Mouse (Mus musculus) gastrocnemius, postnatal 36 days (tissue): ENCODE results near the gene Tacc2. TPM values are rescaled to one million over a fixed set of nuclear protein-coding genes. Genes with fewer than 3 reads are reported as not detected.
A peak's percentile ranks its signal among the peaks of the same experiment; 100 is the strongest.
"Not testable (repeated sequence)": the region's sequence is repeated elsewhere in the genome, so short reads cannot be mapped to it uniquely, and the experiment has no call there.

Experiments used
- DNase-seq, 2 experiments: peaks; one replicate each; pipeline ENCODE4 v3.0.0; 2022
- intact Hi-C: fragments of 180-260 bp; cut with DNase I; formaldehyde crosslinking; loops from one replicate; pipeline ENCODE4 v1.15.1; 2025
- total RNA-seq, 2 experiments: library from RNA; stranded (reverse); gene quantifications; 2 replicates each; pipeline ENCODE4 v1.2.3; 2021

Tacc2 gene
- total RNA-seq, 2 experiments from 2014 or later: 495 to 686 TPM

GRCm38 (mm10) chr7:130645332-130645993 lies 68.2 kb downstream of the Tacc2 start:
- peak in 1 of 2 experiments; percentile 54 for DNase-seq
- intact Hi-C loops: no loop called here

GRCm38 (mm10) chr7:130645994-130646761 lies 68.9 kb downstream of the Tacc2 start:
- peak; percentile 71 to 83 for DNase-seq
- intact Hi-C loops: no loop called here

DNA sequence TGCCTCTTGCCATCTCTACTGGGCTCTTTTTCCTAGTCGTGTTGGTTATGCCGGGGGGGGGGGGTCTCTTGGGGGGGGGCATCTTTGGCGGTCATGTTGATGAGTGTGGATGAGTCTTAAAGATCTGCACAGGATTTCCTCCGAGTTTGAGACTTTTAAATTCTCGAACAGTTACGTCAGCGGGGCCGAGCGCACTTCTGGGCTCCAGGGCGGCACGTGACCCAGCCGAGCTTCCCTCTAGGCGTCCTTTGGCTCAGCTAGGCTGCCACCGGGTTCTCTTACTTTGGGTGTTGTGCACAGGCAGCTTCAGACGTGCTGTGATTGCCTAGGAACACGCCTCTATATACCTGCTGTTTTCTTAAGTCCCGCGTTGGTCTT lies 69.5 kb downstream of the Tacc2 start:
- intact Hi-C loops: no loop called here
- peak; percentile 63 to 75 for DNase-seq

GRCm38 (mm10) chr7:130648061-130648460 lies 70.8 kb downstream of the Tacc2 start:
- no peak for DNase-seq
- intact Hi-C loops: no loop called here

DNA sequence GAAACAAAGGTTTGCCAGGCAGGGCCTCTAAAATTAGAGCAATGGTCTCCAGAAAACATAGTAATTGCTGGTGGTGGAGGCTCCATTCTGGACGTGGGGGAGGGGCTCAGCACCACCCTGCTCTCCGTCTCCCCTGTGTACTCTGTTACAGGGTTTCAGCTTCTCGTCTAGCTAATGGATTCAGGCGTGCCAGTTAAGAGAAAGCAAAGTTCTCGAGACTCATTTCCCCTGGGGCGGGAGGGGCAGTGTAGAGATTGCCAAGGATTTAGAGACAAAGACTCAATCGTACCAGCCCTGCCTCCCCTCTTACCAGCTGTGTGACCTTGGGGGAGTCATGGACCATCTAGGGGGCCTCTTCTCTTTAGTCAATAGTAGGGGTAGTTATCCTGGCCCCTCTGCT lies 72.0 kb downstream of the Tacc2 start:
- peak in 1 of 2 experiments; percentile 47 for DNase-seq
- intact Hi-C loops: no loop called here

DNA sequence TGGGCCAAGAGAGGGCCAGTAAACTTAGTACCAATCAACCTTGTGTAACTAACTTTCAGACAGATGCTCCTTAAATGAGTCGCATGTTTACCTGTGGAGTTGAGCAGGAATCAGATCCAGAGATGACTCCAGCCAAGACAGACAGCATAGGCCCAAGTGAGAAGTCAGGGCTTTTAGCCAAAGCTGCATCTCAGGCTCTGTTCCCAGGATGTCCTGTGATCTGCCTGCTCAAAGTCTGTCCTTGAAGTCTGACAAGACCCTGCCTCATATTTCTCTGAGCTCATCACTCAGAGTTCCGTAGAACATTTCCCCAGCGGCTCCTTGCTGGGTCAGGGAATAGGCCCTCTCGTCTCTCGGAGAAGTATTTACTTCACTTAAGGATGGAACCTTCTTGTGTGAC lies 73.4 kb downstream of the Tacc2 start:
- intact Hi-C loops: no loop called here
- no peak for DNase-seq

DNA sequence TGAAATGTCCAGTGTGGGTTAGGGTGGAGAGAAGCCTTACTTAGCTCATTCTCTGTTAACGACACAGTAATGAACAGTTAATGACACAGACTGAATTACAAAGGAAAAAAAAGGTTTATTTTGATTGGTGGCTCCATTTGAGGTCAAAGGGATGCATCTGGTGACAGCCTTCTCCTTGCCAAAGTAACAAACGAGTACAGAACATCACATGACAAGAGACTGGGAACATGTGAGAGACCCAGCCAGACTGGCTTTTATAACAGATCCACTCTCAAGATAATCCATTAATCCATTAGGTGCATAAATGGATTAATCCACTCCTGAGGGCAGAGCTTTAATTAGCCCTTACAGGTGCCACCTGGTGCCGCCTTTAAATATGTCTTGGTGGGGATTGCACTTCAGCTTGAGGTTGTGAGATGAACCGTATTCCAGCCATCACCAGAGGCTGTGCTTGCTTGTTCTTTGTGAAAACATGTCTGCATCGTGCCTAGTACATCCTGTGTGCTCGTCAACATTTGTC lies 75.9 kb downstream of the Tacc2 start:
- DNase-seq: no peak
- intact Hi-C loops: no loop called here

DNA sequence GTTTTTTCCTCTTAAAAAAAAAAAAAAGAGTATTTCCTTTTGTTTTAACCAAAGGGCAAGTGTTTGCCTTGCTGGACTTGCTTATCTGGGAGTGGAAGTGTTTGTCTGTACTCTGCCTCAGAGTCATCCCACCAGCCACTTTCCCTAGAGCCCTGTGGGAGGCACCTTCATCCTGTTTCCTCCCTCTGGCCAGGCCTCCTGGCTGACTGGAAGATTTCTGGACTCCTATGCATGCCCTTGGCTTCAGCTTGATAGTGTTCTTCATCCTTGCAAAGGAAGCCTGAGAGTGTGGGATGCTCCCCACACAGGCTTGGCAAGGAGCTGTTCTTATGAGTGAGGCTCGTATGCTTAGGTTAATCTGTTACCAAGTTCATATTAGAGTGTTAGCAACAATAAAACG lies 77.3 kb downstream of the Tacc2 start:
- intact Hi-C loops: no loop called here
- no peak for DNase-seq

GRCm38 (mm10) chr7:130656965-130657364 lies 79.7 kb downstream of the Tacc2 start:
- intact Hi-C loops: no loop called here
- DNase-seq: no peak

DNA sequence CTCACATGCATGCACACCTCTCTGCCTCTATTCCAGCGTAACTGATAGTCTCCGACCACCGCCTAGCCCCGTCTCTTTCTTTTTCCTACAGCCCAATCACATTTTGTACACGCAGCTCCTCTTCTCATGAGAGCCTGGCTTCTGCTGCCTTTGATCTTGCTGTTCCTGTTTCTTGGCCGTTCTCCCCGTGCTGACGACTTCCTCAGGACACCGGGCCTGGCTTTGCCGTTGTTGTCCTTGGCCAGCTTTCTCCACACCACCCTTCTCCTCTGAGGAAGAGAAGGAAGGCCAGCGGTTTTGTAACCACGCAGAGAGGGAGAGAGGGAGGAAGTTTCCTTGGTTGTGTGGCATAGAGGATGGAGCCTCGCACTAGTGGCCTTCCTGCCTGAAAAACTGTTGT lies 80.5 kb downstream of the Tacc2 start:
- peak; percentile 73 to 82 for DNase-seq
- intact Hi-C loops: no loop called here

DNA sequence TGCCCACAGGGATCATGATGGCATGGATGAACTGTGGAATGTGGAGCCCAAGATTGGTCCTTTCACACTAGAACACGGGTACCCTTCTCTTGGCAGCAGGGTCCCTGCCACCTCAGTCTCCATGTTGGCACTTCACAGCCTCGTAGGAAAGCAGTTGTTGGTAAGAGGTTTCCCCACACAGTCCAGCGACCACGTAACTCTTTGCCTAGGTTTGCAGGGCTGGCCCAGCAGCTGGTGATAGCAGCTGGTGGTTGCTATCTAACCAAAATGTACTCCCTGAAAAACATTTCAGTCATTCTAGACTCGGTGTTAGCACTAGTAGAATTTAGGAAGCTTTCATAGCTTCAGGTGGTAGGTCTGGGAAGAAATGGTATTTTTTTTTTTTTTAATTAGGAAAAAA lies 81.9 kb downstream of the Tacc2 start:
- DNase-seq: no peak
- intact Hi-C loops: no loop called here

DNA sequence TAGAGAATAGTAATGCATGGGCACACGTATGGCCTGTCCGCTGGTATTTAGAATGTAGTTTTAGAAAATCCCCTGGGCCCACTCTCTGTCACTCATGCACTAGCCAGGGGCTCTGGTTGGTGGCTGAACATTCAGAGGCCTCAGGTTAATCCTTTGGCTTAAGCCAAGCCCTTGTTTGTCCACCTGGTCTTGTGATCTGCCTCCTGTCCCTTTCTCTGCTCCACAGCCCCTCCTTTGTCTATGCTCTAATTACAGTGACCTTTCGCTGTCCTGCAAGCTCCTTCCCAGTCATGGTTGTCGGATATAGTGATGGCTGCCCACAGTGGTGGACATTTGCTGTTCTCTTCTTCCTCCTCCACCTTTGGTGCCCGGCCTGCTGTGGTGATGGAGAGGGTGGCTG lies 85.0 kb downstream of the Tacc2 start:
- no peak for DNase-seq
- intact Hi-C loops: no loop called here

DNA sequence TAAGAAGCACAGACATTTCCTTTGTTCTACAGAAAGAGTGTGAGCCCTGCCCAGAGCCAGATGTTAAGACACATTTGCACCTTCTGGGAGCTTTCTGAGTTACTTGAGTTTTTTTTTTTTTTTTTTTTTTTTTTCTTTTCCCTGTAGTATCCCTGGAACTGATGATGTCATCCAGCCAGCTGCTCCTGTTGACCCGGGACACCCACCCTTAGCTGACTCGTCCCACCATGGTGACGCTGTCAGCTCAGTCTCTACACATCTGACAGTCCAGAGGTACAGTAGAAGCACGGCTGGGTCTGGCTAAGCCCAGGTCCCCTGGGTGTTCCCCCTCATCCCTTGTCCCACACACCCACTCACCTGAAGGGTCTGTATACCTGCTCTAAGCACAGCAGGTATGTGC lies 85.6 kb downstream of the Tacc2 start:
- intact Hi-C loops: no loop called here
- no peak for DNase-seq

GRCm38 (mm10) chr7:130664037-130664436 lies 86.8 kb downstream of the Tacc2 start:
- DNase-seq: no peak
- intact Hi-C loops: no loop called here

- intact Hi-C loops: no loop called here
- DNase-seq: no peak
Measured at GRCm38 (mm10) chr7:130664629-130665028, 87.4 kb downstream of the Tacc2 start.

DNA sequence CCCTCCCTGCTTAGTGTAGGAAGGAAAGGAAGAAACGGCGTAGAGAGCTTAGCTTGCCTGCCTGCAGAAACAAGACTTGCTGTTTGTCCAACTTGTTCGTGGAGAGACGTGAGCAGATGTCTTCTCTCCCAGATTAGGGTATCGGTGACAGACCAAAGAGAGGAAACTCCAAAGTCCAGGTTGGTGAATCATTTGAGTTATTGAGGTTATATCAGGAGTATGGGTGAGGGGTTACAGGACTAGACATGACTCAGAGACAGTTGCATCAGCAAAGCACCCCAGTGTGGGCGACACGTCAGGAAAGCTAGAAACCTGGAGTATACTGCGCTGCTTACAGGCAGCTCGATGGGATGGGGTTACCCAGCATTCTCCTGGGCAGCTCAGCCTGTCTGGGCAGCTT lies 88.1 kb downstream of the Tacc2 start:
- DNase-seq: no peak
- intact Hi-C loops: no loop called here

GRCm38 (mm10) chr7:130668013-130668412 lies 90.8 kb downstream of the Tacc2 start:
- DNase-seq: not testable (repeated sequence)

GRCm38 (mm10) chr7:130668729-130669281 lies 91.6 kb downstream of the Tacc2 start:
- DNase-seq: no peak
- intact Hi-C loops: no loop called here

More at GRCm38 (mm10) chr7:130668013-130668412, 90.8 kb downstream of the Tacc2 start:
- intact Hi-C loops: not testable (repeated sequence)

- intact Hi-C loops: no loop called here
- DNase-seq: no peak
Measured at GRCm38 (mm10) chr7:130669370-130669881, 92.2 kb downstream of the Tacc2 start.

DNA sequence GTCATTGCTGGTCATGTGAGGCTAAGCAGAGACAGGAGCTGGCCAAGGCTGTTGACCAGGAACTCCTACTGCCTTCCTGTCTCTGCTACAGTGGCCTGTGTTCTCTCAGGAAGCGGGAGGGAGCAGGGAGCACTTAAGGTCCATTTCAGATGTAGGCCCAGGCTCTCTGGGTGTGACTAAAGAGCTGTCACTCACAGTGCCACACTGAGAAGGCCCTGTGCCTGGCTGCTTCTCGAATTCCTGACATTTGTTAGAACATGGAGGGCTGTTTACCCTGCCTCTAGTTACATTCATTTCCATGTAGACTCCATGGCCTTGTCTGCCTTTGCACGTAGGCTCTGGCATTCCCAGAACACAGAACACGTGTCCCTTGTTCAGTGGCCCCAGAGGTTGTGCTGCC lies 93.1 kb downstream of the Tacc2 start:
- intact Hi-C loops: no loop called here
- no peak for DNase-seq

DNA sequence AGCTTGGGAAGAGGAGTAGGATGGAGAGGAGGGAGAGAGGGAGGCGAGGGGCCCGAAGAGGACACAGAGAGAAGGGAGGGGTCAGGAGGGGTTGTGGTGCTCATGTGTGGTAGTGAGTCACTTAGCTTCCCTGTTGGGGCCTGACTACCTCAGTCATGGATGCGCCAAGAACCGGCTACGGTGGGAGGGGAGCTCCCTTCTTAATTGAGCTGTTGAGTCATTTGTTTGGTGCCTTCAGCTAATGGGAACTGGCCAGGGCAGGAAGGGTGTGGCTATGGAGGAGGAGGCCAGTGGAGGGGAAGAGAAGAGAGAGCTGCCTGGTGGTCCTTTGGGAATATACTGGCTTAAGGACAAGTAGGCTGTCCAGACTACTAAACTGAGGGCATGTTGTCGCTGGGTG lies 94.1 kb downstream of the Tacc2 start:
- intact Hi-C loops: no loop called here

More for the DNA sequence above, 94.1 kb downstream of the Tacc2 start:
- DNase-seq: peak in 1 of 2 experiments; percentile 79
